Mouse (Mus musculus) embryonic facial prominence, embryonic 14.5 days (tissue): Measurements from ENCODE around the gene Vps37b. TPM values are rescaled to one million over a fixed set of nuclear protein-coding genes. Genes with fewer than 3 reads are reported as not detected.

ENCODE experiments used
- ATAC-seq: fragments of 200-750 bp; cut with Nextera tagmentation; 2 replicates; pipeline ENCODE4 v1.8.0; 2017; ENCODE audit warnings: low read depth, moderate number of reproducible peaks, moderate TSS enrichment
- DNase-seq: peaks from one replicate; pipeline ENCODE4 v3.0.0-alpha.2; 2015; ENCODE audit warnings: low spot score
- H3K27ac ChIP-seq: fragments of 300-500 bp; sonication (generic); replicated peaks from 2 replicates; pipeline ENCODE4 v1.5.1; 2014; ENCODE audit warnings: low read depth, mild to moderate bottlenecking, low read length, moderate library complexity
- H3K27me3 ChIP-seq: fragments of 300-500 bp; sonication (generic); replicated peaks from 2 replicates; pipeline ENCODE4 v1.6.1; 2014; ENCODE audit warnings: low read length; ENCODE audit not compliant: control insufficient read depth, insufficient read depth
- H3K36me3 ChIP-seq: fragments of 300-500 bp; sonication (generic); 2 replicates; pipeline ENCODE4 v1.6.1; 2014; ENCODE audit warnings: low read length, mixed read lengths; ENCODE audit not compliant: control insufficient read depth, insufficient read depth
- H3K4me1 ChIP-seq: fragments of 300-500 bp; sonication (generic); 2 replicates; pipeline ENCODE4 v1.6.1; 2014; ENCODE audit warnings: antibody characterized with exemption, low read length; ENCODE audit not compliant: control insufficient read depth, insufficient read depth
- H3K4me2 ChIP-seq: fragments of 300-500 bp; sonication (generic); 2 replicates; pipeline ENCODE4 v1.6.1; 2014; ENCODE audit warnings: low read depth, mild to moderate bottlenecking, low read length, moderate library complexity, mixed read lengths
- H3K4me3 ChIP-seq: fragments of 300-500 bp; sonication (generic); 2 replicates; pipeline ENCODE4 v1.5.1; 2014; ENCODE audit warnings: low read depth, mild to moderate bottlenecking, low read length
- H3K9ac ChIP-seq: fragments of 300-500 bp; sonication (generic); 2 replicates; pipeline ENCODE4 v1.6.1; 2014; ENCODE audit warnings: low read depth, mild to moderate bottlenecking, low read length, moderate library complexity, mixed read lengths
- H3K9me3 ChIP-seq: fragments of 300-500 bp; sonication (generic); 2 replicates; pipeline ENCODE4 v1.6.1; 2016; ENCODE audit warnings: low read length; ENCODE audit not compliant: control insufficient read depth
- WGBS: fragments of 180-500 bp; shearing (Covaris S2); extraction: QIAGEN DNeasy Blood & Tissue Kit; methylation state at CpG from one replicate; pipeline ENCODE4 v1.1.7; 2014; 5-methylcytosine and 5-hydroxymethylcytosine counted together
- polyA plus RNA-seq: library from polyadenylated mRNA; unstranded; fragments of >200 nt; fragmentation: Nextera tagmentation; extraction: Ambion mirVana; gene quantifications from 2 replicates; pipeline ENCODE4 v1.2.1, GENCODE M21; 2014

The Vps37b gene
- polyA plus RNA-seq, 1 experiment from 2014 or later, result 31.7 TPM

GRCm38 (mm10) chr5:123979980-123980369 is 52.1 kb downstream of the Vps37b start:
- DNase-seq (no peak), ATAC-seq (no peak)
- Histone ChIP-seq H3K4me2 (no peak overlapping the region), H3K9ac (no peak overlapping the region), H3K27me3 (peaks cover 3% of the 10 kb centered on the region; the same call in 1 of the 2 replicates), H3K27ac (no peak overlapping the region), H3K9me3 (no peaks in the 10 kb centered on the region), H3K36me3 (no peaks in the 10 kb centered on the region), H3K4me3 (no peak overlapping the region), H3K4me1 (peaks cover 7% of the 10 kb centered on the region; the same call in 1 of the 2 replicates)
- 36% methylated on average over 4 of the region's 4 CpGs for WGBS

DNA sequence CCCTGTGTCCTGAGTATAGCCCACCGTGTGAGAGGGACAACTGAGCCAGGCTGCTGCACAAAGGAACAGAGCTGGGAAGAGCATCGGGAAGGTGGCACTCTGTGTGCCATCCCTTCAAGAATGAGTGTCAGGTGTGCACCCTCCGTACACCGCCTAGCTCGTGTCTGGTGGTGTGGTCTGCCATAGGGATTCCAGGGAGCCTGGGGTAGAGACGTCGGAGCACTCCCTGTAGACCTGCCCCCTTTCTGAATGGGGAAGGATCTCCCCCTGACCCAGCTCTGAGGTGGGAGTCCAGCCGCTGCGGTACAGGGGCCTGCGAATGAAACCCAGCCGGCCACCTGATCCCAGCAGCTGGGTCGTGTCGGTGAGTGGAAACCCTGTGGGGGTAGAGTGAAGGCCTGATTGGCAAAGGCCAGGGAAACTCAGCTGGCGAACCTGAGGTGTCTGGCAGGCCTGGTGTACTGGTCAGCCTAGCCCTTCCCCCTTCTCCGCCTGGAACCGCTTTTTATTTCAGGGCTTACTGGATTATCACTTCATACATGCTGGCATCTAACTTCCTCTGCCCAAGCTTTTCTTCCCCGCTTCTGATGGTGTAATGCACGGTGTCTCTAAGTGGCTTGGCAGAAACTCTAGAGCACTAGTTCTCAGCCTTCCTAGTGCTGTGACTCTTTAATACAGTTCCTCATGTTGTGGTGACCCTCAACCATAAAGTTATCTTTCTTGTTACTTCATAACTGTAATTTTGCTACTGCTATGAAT is 52.7 kb downstream of the Vps37b start:
- Histone ChIP-seq H3K4me1 (peaks cover 11% of the 10 kb centered on the region), H3K4me3 (no peak overlapping the region), H3K36me3 (no peaks in the 10 kb centered on the region), H3K9me3 (no peaks in the 10 kb centered on the region), H3K27ac (no peak overlapping the region), H3K9ac (no peak overlapping the region), H3K27me3 (peaks cover 3% of the 10 kb centered on the region; the same call in 1 of the 2 replicates), H3K4me2 (no peak overlapping the region)
- DNase-seq (no peak), ATAC-seq (no peak)
- WGBS, result 70% methylated on average over 18 of the region's 18 CpGs

GRCm38 (mm10) chr5:123978131-123978530 is 53.9 kb downstream of the Vps37b start:
- Histone ChIP-seq H3K4me2 (no peak overlapping the region), H3K4me3 (no peak overlapping the region), H3K9me3 (no peaks in the 10 kb centered on the region), H3K9ac (no peak overlapping the region), H3K4me1 (peaks cover 12% of the 10 kb centered on the region), H3K36me3 (no peaks in the 10 kb centered on the region), H3K27ac (no peak overlapping the region), H3K27me3 (peaks cover 5% of the 10 kb centered on the region; the same call in 1 of the 2 replicates)
- WGBS, result 63% methylated on average over 5 of the region's 5 CpGs
- ATAC-seq, result 0 out of 2 replicates have a peak, but pooled peaks have one; percentile 6
- no peak for DNase-seq

GRCm38 (mm10) chr5:123977231-123977630 is 54.8 kb downstream of the Vps37b start:
- DNase-seq, result no peak
- no peak overlapping the region for H3K27ac ChIP-seq
- no peak overlapping the region for H3K4me3 ChIP-seq
- H3K9me3 ChIP-seq, result no peaks in the 10 kb centered on the region
- H3K9ac ChIP-seq, result no peak overlapping the region
- H3K27me3 ChIP-seq, result peaks cover 7% of the 10 kb centered on the region; the same call in 1 of the 2 replicates
- ATAC-seq, result no peak
- H3K4me2 ChIP-seq, result no peak overlapping the region
- WGBS, result 28% methylated on average over 3 of the region's 3 CpGs
- peaks cover 12% of the 10 kb centered on the region for H3K4me1 ChIP-seq
- no peaks in the 10 kb centered on the region for H3K36me3 ChIP-seq

DNA sequence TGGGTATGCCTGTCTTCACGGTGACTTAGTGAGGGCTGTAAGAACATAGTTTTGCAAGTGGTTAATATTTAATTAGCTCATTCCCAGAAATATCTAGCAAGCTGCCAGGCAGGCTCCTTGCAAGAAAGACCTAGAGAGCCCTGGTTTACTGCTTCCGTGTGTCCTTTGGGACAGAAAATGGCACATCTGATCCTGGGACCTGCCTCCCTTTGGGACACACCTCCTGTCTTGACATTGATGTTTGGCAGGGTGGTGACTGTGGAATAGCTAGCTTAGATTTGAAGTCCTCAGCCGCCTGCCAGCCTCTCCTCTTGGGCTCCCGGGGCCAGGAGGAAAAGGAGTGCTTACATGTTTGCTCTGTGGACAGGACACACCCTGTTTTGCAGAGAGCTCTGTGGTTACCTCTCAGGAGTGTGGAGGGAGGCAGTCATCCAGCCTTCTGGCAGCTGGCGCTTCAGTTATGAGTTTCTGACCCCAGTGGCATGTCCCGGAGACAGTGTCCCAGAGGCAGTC is 56.3 kb downstream of the Vps37b start:
- no peak overlapping the region for H3K4me2 ChIP-seq

GRCm38 (mm10) chr5:123974616-123975111 is 57.4 kb downstream of the Vps37b start:
- Histone ChIP-seq H3K4me1 (peaks cover 12% of the 10 kb centered on the region), H3K4me2 (peak overlapping the region; percentile 96), H3K27ac (no peak overlapping the region), H3K27me3 (peaks cover 7% of the 10 kb centered on the region; the same call in 1 of the 2 replicates), H3K9ac (no peak overlapping the region), H3K36me3 (no peaks in the 10 kb centered on the region), H3K4me3 (peak overlapping the region; percentile 72), H3K9me3 (no peaks in the 10 kb centered on the region)
- WGBS, result 38% methylated on average over 11 of the region's 11 CpGs
- ATAC-seq (no peak), DNase-seq (no peak)

More for the DNA sequence above, 56.3 kb downstream of the Vps37b start:
- Histone ChIP-seq H3K27ac (no peak overlapping the region), H3K4me3 (no peak overlapping the region), H3K4me1 (peaks cover 12% of the 10 kb centered on the region), H3K36me3 (no peaks in the 10 kb centered on the region), H3K27me3 (peaks cover 7% of the 10 kb centered on the region; the same call in 1 of the 2 replicates), H3K9me3 (no peaks in the 10 kb centered on the region), H3K9ac (no peak overlapping the region)
- no peak for DNase-seq
- WGBS, result 49% methylated on average over 6 of the region's 6 CpGs
- ATAC-seq, result no peak

GRCm38 (mm10) chr5:123974179-123974485 is 57.9 kb downstream of the Vps37b start:
- H3K9ac ChIP-seq, result peak overlapping the region; percentile 78
- peak overlapping the region; percentile 72 for H3K4me3 ChIP-seq
- ATAC-seq (0 out of 2 replicates have a peak, but pooled peaks have one; percentile 23), DNase-seq (no peak)
- peaks cover 7% of the 10 kb centered on the region; the same call in 1 of the 2 replicates for H3K27me3 ChIP-seq
- H3K4me1 ChIP-seq, result peaks cover 12% of the 10 kb centered on the region
- WGBS, result under 1% methylated on average over 13 of the region's 14 CpGs
- no peaks in the 10 kb centered on the region for H3K36me3 ChIP-seq
- H3K4me2 ChIP-seq, result peak overlapping the region; percentile 96
- H3K27ac ChIP-seq, result no peak overlapping the region
- no peaks in the 10 kb centered on the region for H3K9me3 ChIP-seq

- DNase-seq, result peak; percentile 72
- H3K27ac ChIP-seq, result peak within 1 kb of the TSS; percentile 52
- H3K9me3 ChIP-seq, result no peaks in the 10 kb centered on the region
- peak within 1 kb of the TSS; percentile 72 for H3K4me3 ChIP-seq
- peak within 1 kb of the TSS; percentile 78 for H3K9ac ChIP-seq
- no peaks in the 10 kb centered on the region for H3K36me3 ChIP-seq
- H3K27me3 ChIP-seq, result peaks cover 7% of the 10 kb centered on the region; the same call in 1 of the 2 replicates
- H3K4me1 ChIP-seq, result peaks cover 12% of the 10 kb centered on the region
- peak; percentile 67 for ATAC-seq
- peak within 1 kb of the TSS; percentile 96 for H3K4me2 ChIP-seq
- under 1% methylated on average over 36 of the region's 106 CpGs for WGBS
Measured at GRCm38 (mm10) chr5:123973299-123974178, 58.5 kb downstream of the Vps37b start, which contains the start of gene Hip1r. TSS of gene Hip1r (plus strand) at chr5:123973628.
